Mouse (Mus musculus) limb, embryonic 12.5 days (tissue): ENCODE results near the gene Itgb8. TPM values are rescaled to one million over a fixed set of nuclear protein-coding genes. Genes with fewer than 3 reads are reported as not detected.

Experiments used
- ATAC-seq: fragments of 200-750 bp; cut with Nextera tagmentation; 2 replicates; pipeline ENCODE4 v1.8.0; 2017; ENCODE audit warnings: low read depth, moderate TSS enrichment; ENCODE audit not compliant: insufficient number of reproducible peaks, insufficient read depth, low FRiP score, low TSS enrichment
- H3K27ac ChIP-seq: fragments of 300-500 bp; sonication (generic); 2 replicates; pipeline ENCODE4 v1.5.1; 2016; ENCODE audit warnings: mild to moderate bottlenecking, moderate library complexity
- H3K27me3 ChIP-seq: fragments of 300-500 bp; sonication (generic); 2 replicates; pipeline ENCODE4 v1.6.1; 2016; ENCODE audit warnings: mild to moderate bottlenecking, moderate library complexity
- H3K36me3 ChIP-seq: fragments of 300-500 bp; sonication (generic); 2 replicates; pipeline ENCODE4 v1.6.1; 2016; ENCODE audit warnings: mild to moderate bottlenecking, moderate library complexity
- H3K4me1 ChIP-seq: fragments of 300-500 bp; sonication (generic); replicated peaks from 2 replicates; pipeline ENCODE4 v1.6.1; 2016
- H3K4me2 ChIP-seq: fragments of 300-500 bp; sonication (generic); 2 replicates; pipeline ENCODE4 v1.6.1; 2016; ENCODE audit warnings: mild to moderate bottlenecking, moderate library complexity
- H3K4me3 ChIP-seq: fragments of 300-500 bp; sonication (generic); replicated peaks from 2 replicates; pipeline ENCODE4 v1.5.1; 2016; ENCODE audit warnings: mild to moderate bottlenecking
- H3K9ac ChIP-seq: fragments of 300-500 bp; sonication (generic); replicated peaks from 2 replicates; pipeline ENCODE4 v1.6.1; 2016; ENCODE audit warnings: mild to moderate bottlenecking, moderate library complexity
- H3K9me3 ChIP-seq: fragments of 300-500 bp; sonication (generic); 2 replicates; pipeline ENCODE4 v1.6.1; 2016; ENCODE audit warnings: mild to moderate bottlenecking, moderate library complexity
- WGBS: fragments of 180-500 bp; shearing (Covaris S2); methylation state at CpG from one replicate; pipeline ENCODE4 v1.1.7; 2016; 5-methylcytosine and 5-hydroxymethylcytosine counted together
- polyA plus RNA-seq: library from polyadenylated mRNA; unstranded; fragments of >200 nt; fragmentation: Nextera tagmentation; extraction: Ambion mirVana; gene quantifications from 2 replicates; pipeline ENCODE4 v1.2.1, GENCODE M21; 2016

The Itgb8 gene
- 4.9 and 5.7 TPM in 2 replicates for polyA plus RNA-seq

DNA sequence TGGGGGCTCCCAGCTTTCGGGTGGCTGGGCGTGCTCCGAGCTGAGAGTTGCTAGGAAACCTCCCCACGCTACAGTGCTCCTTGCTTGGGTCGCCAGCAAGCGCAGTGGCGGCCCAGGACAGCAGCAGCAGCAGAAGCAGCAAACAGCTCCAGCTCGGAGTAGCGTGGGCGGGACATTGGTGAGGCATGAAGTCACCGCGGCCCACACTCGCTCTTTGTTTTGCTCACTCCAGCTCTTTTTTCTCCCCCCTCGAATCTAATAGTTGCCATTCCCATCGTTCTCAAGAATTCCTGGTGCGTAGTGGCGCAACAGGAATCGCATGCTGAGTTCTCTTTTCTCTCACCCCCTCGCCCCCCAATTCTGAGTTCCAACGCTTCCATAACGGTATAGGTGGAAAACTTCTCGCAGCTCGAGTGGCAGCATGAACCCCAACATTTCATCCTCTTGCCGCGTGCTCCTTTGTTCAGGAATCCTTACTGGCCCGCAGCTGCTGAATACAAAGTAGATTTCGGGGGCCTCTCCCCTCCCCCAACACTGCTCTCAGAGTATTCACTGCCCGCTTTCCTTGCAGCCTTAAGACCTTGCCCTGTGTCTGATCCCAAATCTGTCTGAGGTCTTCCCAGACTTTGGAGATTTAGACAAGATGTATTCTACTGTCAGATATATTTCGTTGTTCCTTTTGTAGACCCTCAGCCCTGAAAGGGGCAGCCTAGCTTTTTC, at the start of gene Itgb8:
Gene Itgb8, minus strand, starts transcription at position 107 of the 720 bp plus-strand sequence.
- peaks cover 33% of the 10 kb centered on the region for H3K4me1 ChIP-seq
- no peaks in the 10 kb centered on the region for H3K9me3 ChIP-seq
- H3K36me3 ChIP-seq = no peaks in the 10 kb centered on the region
- peak; percentile 92 for ATAC-seq
- H3K4me3 ChIP-seq = peak within 1 kb of the TSS; percentile 61
- peak within 1 kb of the TSS; percentile 81 for H3K9ac ChIP-seq
- H3K27me3 ChIP-seq = no peaks in the 10 kb centered on the region
- peak within 1 kb of the TSS; percentile 75 for H3K4me2 ChIP-seq
- under 1% methylated on average over 29 of the region's 29 CpGs for WGBS
- H3K27ac ChIP-seq = peak within 1 kb of the TSS; percentile 97

DNA sequence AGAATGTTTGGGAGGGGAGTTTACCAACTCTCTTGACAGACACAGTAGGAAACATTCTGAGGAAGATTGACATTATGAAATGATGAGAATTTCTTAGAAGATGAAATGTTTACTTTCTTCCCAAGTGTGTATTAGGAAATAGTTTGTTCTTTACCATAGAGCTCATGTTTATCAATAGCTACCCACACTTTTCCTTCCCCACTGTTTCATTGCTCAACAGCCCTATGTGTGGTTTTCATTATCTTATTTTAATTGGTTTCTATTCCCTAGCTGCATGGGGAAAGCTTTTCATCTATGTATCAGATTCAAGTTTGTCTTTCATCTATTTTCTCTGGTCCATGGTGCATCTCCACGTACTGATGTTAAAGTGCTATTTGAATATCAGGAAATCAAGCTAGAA, 37.7 kb upstream of the Itgb8 start:
- Histone ChIP-seq H3K4me1 (peaks cover 4% of the 10 kb centered on the region; the same call in 1 of the 2 replicates), H3K36me3 (no peaks in the 10 kb centered on the region), H3K27me3 (no peaks in the 10 kb centered on the region), H3K9me3 (no peaks in the 10 kb centered on the region), H3K4me2 (no peak overlapping the region), H3K4me3 (no peak overlapping the region), H3K27ac (no peak overlapping the region), H3K9ac (no peak overlapping the region)
- no peak for ATAC-seq
- 73% methylated on average over 1 of the region's 1 CpGs for WGBS

DNA sequence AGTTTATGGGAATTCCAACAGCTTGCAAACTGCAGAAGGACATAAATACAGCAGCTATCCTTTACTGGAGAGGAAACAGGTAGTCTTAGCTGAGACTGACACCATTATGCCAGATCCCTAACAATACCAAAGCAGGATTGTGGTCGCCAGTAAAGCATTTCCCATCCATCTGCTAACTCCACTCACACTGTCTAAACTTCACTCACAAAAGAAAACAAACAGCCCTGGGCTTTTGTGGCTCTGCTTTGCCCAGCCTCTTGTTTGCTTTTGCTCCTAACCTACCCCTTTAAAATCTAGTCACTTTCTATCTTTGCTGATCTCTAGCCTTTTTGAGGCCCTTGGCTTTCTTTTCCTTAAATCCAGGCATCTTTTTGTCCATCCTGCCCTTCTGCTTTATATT, 35.0 kb upstream of the Itgb8 start:
- no peak for ATAC-seq

GRCm38 (mm10) chr12:119271964-119272363, 33.4 kb upstream of the Itgb8 start:
- Histone ChIP-seq H3K4me3 (no peak overlapping the region), H3K27me3 (no peaks in the 10 kb centered on the region), H3K9me3 (no peaks in the 10 kb centered on the region), H3K36me3 (no peaks in the 10 kb centered on the region), H3K9ac (no peak overlapping the region), H3K4me2 (no peak overlapping the region), H3K27ac (no peak overlapping the region), H3K4me1 (peaks cover 6% of the 10 kb centered on the region)
- no peak for ATAC-seq
- 69% methylated on average over 1 of the region's 1 CpGs for WGBS

More for the DNA sequence above, 35.0 kb upstream of the Itgb8 start:
- H3K27ac ChIP-seq = no peak overlapping the region
- peaks cover 4% of the 10 kb centered on the region; the same call in 1 of the 2 replicates for H3K4me1 ChIP-seq
- H3K9ac ChIP-seq = no peak overlapping the region
- H3K4me3 ChIP-seq = no peak overlapping the region
- H3K36me3 ChIP-seq = no peaks in the 10 kb centered on the region
- no peaks in the 10 kb centered on the region for H3K9me3 ChIP-seq
- H3K4me2 ChIP-seq = no peak overlapping the region
- H3K27me3 ChIP-seq = no peaks in the 10 kb centered on the region
- 17% methylated on average over 1 of the region's 1 CpGs for WGBS

DNA sequence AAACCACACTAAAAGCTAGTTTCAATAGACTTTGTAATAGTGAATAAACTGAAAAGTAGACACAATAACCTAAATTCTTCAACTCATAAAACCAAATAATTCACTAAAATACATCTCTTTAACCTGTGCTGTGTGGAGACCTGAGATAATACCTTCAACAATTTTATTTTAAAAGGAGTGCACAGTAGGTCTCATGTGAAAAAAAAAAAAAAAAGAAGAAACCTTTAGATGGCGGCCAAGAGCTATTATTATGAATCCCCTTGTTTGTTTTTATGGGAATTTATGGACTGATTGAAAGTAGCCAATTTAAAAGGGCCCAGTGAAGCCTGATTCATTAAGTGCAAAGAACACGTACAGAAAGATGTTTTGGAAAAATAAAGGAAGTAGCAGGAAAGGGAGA, 31.4 kb upstream of the Itgb8 start:
- Histone ChIP-seq H3K4me1 (peaks cover 9% of the 10 kb centered on the region), H3K9me3 (no peaks in the 10 kb centered on the region), H3K27ac (no peak overlapping the region), H3K36me3 (no peaks in the 10 kb centered on the region), H3K4me2 (no peak overlapping the region), H3K4me3 (no peak overlapping the region), H3K9ac (no peak overlapping the region), H3K27me3 (no peaks in the 10 kb centered on the region)
- WGBS = 48% methylated on average over 2 of the region's 2 CpGs
- ATAC-seq = no peak

DNA sequence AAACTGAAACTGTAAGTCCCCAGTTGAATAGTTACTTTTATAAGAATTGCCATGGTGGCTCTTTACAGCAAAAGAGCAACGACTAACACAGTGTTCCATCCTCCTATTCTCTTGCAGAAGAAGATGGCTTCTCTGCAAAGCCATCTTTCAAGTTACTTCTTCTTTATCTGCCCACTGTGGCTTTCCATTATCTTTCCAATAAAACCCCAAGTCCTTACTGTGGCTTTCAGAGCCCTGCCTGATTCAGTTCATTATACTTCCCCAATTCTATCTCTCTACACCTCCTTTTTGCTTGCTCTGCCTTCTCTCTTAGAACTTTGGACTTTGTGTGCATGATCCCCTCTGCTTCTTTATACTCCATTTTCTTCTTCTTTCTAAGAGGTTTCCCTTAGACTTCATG, 30.1 kb upstream of the Itgb8 start:
- Histone ChIP-seq H3K9me3 (no peaks in the 10 kb centered on the region), H3K9ac (no peak overlapping the region), H3K27me3 (no peaks in the 10 kb centered on the region), H3K4me3 (no peak overlapping the region), H3K36me3 (no peaks in the 10 kb centered on the region), H3K4me2 (no peak overlapping the region), H3K27ac (no peak overlapping the region), H3K4me1 (peaks cover 8% of the 10 kb centered on the region)
- no peak for ATAC-seq
- WGBS = 79% methylated on average over 1 of the region's 1 CpGs

GRCm38 (mm10) chr12:119264506-119264905, 25.9 kb upstream of the Itgb8 start:
- no peak overlapping the region for H3K4me2 ChIP-seq
- H3K36me3 ChIP-seq = no peaks in the 10 kb centered on the region
- no peak for ATAC-seq
- no peaks in the 10 kb centered on the region for H3K9me3 ChIP-seq
- peaks cover 5% of the 10 kb centered on the region for H3K4me1 ChIP-seq
- H3K27me3 ChIP-seq = no peaks in the 10 kb centered on the region
- no peak overlapping the region for H3K27ac ChIP-seq
- WGBS = 90% methylated on average over 3 of the region's 3 CpGs
- no peak overlapping the region for H3K4me3 ChIP-seq
- no peak overlapping the region for H3K9ac ChIP-seq

GRCm38 (mm10) chr12:119248581-119248980, 10.0 kb upstream of the Itgb8 start:
- H3K27ac ChIP-seq = no peak overlapping the region
- H3K9ac ChIP-seq = no peak overlapping the region
- H3K27me3 ChIP-seq = no peaks in the 10 kb centered on the region
- no peak overlapping the region for H3K4me3 ChIP-seq
- no peak overlapping the region for H3K4me2 ChIP-seq
- no peaks in the 10 kb centered on the region for H3K36me3 ChIP-seq
- no peaks in the 10 kb centered on the region for H3K9me3 ChIP-seq
- no peak for ATAC-seq
- H3K4me1 ChIP-seq = 0 out of 2 replicates have a peak, but pooled peaks cover 2% of the 10 kb centered on the region
- WGBS = 56% methylated on average over 1 of the region's 1 CpGs

- H3K4me1 ChIP-seq = peaks cover 25% of the 10 kb centered on the region
- H3K27me3 ChIP-seq = no peaks in the 10 kb centered on the region
- ATAC-seq = no peak
- H3K4me2 ChIP-seq = no peak overlapping the region
- H3K9ac ChIP-seq = no peak overlapping the region
- 64% methylated on average over 1 of the region's 1 CpGs for WGBS
- no peak overlapping the region for H3K4me3 ChIP-seq
- no peak overlapping the region for H3K27ac ChIP-seq
- no peaks in the 10 kb centered on the region for H3K9me3 ChIP-seq
- no peaks in the 10 kb centered on the region for H3K36me3 ChIP-seq
These were observed 2.5 kb upstream of the Itgb8 start for GRCm38 (mm10) chr12:119241071-119241470.

DNA sequence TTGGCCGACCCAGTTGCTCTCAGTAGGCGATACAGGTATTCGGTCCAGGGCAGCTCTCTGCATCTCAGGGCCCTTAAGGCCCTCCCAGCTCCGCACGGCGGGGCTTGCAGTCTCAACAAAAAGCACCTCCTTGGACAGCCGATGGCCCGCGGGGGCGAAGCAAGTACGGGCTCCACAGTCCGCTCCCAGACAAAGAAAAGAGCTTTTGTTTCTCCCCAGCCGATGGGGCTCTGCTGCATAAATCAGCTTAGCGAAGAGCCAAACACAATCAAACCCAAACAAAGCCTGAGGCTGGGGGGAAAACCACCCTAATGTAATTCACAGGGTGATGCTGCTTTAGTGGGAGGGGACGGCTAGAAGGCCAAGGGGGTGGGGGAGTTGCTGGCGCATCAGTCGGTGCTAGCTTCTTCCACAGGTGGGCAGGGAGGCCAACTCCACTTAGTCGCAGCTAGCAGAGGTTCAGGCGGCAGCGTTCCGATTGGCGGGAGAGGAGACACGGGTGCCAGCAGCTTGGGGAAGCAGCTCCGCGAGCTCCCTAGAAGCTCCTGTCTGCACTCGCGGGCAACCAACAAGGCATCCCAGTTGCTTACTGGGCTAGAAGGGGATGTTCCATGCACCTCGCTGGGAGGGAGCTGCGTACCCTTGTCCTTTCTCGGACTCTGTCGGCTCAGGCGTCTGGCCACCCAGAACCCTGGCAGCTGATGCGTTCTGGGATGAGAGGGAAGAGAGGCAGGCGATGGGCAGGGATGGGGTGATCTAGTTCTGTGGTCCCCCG, 494 bp downstream of the Itgb8 start:
- peak overlapping the region; percentile 75 for H3K4me2 ChIP-seq
- WGBS = under 1% methylated on average over 35 of the region's 35 CpGs
- H3K27ac ChIP-seq = peak overlapping the region; percentile 97
- no peaks in the 10 kb centered on the region for H3K27me3 ChIP-seq
- no peaks in the 10 kb centered on the region for H3K36me3 ChIP-seq
- H3K4me1 ChIP-seq = peaks cover 33% of the 10 kb centered on the region
- peak; percentile 78 for ATAC-seq
- H3K9ac ChIP-seq = peak overlapping the region; percentile 81
- H3K9me3 ChIP-seq = no peaks in the 10 kb centered on the region
- H3K4me3 ChIP-seq = peak overlapping the region; percentile 61

GRCm38 (mm10) chr12:119237241-119237920, 1.2 kb downstream of the Itgb8 start:
- Histone ChIP-seq H3K4me2 (peak overlapping the region; percentile 75), H3K36me3 (no peaks in the 10 kb centered on the region), H3K9me3 (no peaks in the 10 kb centered on the region), H3K4me1 (peaks cover 33% of the 10 kb centered on the region), H3K4me3 (peak overlapping the region; percentile 61), H3K9ac (peak overlapping the region; percentile 81), H3K27me3 (no peaks in the 10 kb centered on the region), H3K27ac (peak overlapping the region; percentile 97)
- ATAC-seq = peak; percentile 9; the same call in 1 of the 2 replicates
- WGBS = 0% methylated on average over 13 of the region's 13 CpGs
